Comparison of ENCODE assay signal across 9 mouse cellular contexts in the genomic region with DNA sequence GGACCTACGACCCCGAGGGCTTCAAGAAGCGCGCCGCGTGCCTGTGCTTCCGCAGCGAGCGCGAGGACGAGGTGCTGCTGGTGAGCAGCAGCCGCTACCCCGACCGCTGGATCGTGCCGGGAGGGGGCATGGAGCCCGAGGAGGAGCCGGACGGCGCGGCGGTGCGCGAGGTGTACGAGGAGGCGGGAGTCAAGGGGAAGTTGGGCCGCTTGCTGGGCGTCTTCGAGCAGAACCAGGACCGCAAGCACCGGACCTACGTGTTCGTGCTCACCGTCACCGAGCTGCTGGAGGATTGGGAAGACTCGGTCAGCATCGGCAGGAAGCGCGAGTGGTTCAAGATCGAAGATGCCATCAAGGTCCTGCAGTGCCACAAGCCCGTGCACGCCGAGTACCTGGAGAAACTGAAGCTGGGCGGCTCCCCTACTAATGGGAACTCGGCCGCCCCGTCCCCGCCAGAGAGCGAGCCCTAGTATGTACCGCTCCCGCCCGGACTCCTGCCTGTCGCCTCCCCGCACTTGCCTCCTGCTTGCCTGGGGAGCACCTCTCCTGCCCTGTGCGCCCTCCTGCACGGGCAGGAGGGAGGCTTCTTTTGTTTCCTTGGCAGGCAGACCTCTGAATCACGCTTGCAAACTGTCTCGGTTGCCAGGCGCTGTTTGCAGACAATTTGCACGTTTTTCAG. TPM values are rescaled to one million over a fixed set of nuclear protein-coding genes. Genes with fewer than 3 reads are reported as not detected.
DNase-seq lines count a peak whose midpoint lies in the region; ATAC-seq and TF ChIP-seq lines count a peak whose summit lies in the region.
"Not testable (repeated sequence)": the region's sequence is repeated elsewhere in the genome, so short reads cannot be mapped to it uniquely, and the experiment has no call there.
"Had no signal": no experiment of that assay in that cellular context is flagged by ENCODE, and none has a peak within 500 bp of the region (broad histone marks: within the 10 kb centered on the region; RNA-seq: fewer than 3 reads in every experiment).

No protein-coding gene starts in this region.

- H3K4me2 ChIP-seq in forebrain, embryonic 12.5 days, result peak overlapping the region; percentile 51
- H3K4me2 ChIP-seq in heart, embryonic 15.5 days, result peak overlapping the region; percentile 54
- H3K4me2 ChIP-seq in intestine, postnatal 0 days (replicated peaks; ENCODE audit: low read depth), result peak overlapping the region; percentile 47
- peak overlapping the region; percentile 30; the same call in 1 of the 2 replicates for H3K4me2 ChIP-seq in limb, embryonic 11.5 days (ENCODE audit: low read depth, severe bottlenecking)
- peak overlapping the region; percentile 49 for H3K4me2 ChIP-seq in midbrain, embryonic 12.5 days (replicated peaks)

- under 1% methylated on average over 15 of the region's 60 CpGs for WGBS in forebrain, embryonic 12.5 days
- 11% methylated on average over 11 of the region's 60 CpGs for WGBS in heart, embryonic 15.5 days
- 17% methylated on average over 5 of the region's 60 CpGs for WGBS in intestine, postnatal 0 days
- WGBS in limb, embryonic 11.5 days, result 17% methylated on average over 7 of the region's 60 CpGs
- 21% methylated on average over 5 of the region's 60 CpGs for WGBS in midbrain, embryonic 12.5 days

- H3K36me3 ChIP-seq in forebrain, embryonic 12.5 days (replicated peaks); heart, embryonic 15.5 days; intestine, postnatal 0 days (ENCODE audit: control insufficient read depth, insufficient read depth); limb, embryonic 11.5 days (ENCODE audit: control insufficient read depth, insufficient read depth, low read length); midbrain, embryonic 12.5 days: not testable (repeated sequence)

- peak; percentile 8 for DNase-seq in ZHBTc4 (ENCODE audit: low read depth, low spot score)
- DNase-seq in cerebellum, adult 9-11 months, result peak; percentile 23
- DNase-seq in limb, embryonic 11.5 days (ENCODE audit: low spot score), result not testable (repeated sequence)
- peak; percentile 5 for DNase-seq in right cerebral cortex, postnatal 25 days

- H3K27ac ChIP-seq in forebrain, embryonic 12.5 days, result peak overlapping the region; percentile 76; the same call in 1 of the 2 replicates
- not testable (repeated sequence) for H3K27ac ChIP-seq in heart, embryonic 15.5 days; intestine, postnatal 0 days (ENCODE audit: low read depth, low read length); limb, embryonic 11.5 days (replicated peaks; ENCODE audit: low read depth, low read length)
- peak overlapping the region; percentile 56; the same call in 1 of the 2 replicates for H3K27ac ChIP-seq in midbrain, embryonic 12.5 days (replicated peaks)

- H3K4me1 ChIP-seq in forebrain, embryonic 12.5 days; heart, embryonic 15.5 days (replicated peaks); intestine, postnatal 0 days (replicated peaks; ENCODE audit: control insufficient read depth, insufficient read depth, low read length); limb, embryonic 11.5 days (ENCODE audit: control insufficient read depth, insufficient read depth, low read length); midbrain, embryonic 12.5 days: not testable (repeated sequence)

- not testable (repeated sequence) for TF ChIP-seq CTCF in intestine, postnatal 0 days (IDR thresholded peaks at IDR 0.05; ENCODE audit: low read depth)

- H3K4me3 ChIP-seq in forebrain, embryonic 12.5 days (replicated peaks), result peak overlapping the region; percentile 38
- H3K4me3 ChIP-seq in heart, embryonic 15.5 days, result peak overlapping the region; percentile 39
- not testable (repeated sequence) for H3K4me3 ChIP-seq in intestine, postnatal 0 days (ENCODE audit: low read depth, low read length)
- peak overlapping the region; percentile 23 for H3K4me3 ChIP-seq in limb, embryonic 11.5 days (ENCODE audit: low read depth, low read length)
- H3K4me3 ChIP-seq in midbrain, embryonic 12.5 days, result peak overlapping the region; percentile 42

- H3K9me3 ChIP-seq in forebrain, embryonic 12.5 days; heart, embryonic 15.5 days (replicated peaks); intestine, postnatal 0 days (ENCODE audit: control insufficient read depth); limb, embryonic 11.5 days (ENCODE audit: control insufficient read depth, low read length); midbrain, embryonic 12.5 days: not testable (repeated sequence)

- peak; percentile 70 for ATAC-seq in forebrain, embryonic 12.5 days (ENCODE audit: low FRiP score)
- ATAC-seq in heart, embryonic 15.5 days (replicated peaks; ENCODE audit: insufficient number of reproducible peaks, insufficient read depth, low FRiP score, low read depth), result peak; percentile 41
- ATAC-seq in intestine, postnatal 0 days, result peak; percentile 43
- peak; percentile 82 for ATAC-seq in limb, embryonic 11.5 days (ENCODE audit: insufficient number of reproducible peaks, low FRiP score, low TSS enrichment, low read depth)
- peak; percentile 61 for ATAC-seq in midbrain, embryonic 12.5 days (ENCODE audit: low FRiP score, low read depth)

- not testable (repeated sequence) for H3K27me3 ChIP-seq in forebrain, embryonic 12.5 days; heart, embryonic 15.5 days; intestine, postnatal 0 days (replicated peaks; ENCODE audit: control insufficient read depth, insufficient read depth, low read length); limb, embryonic 11.5 days (ENCODE audit: control insufficient read depth, insufficient read depth, low read length); midbrain, embryonic 12.5 days

- not testable (repeated sequence) for H3K9ac ChIP-seq in forebrain, embryonic 12.5 days; heart, embryonic 15.5 days; intestine, postnatal 0 days (ENCODE audit: low read depth, low read length); limb, embryonic 11.5 days (ENCODE audit: low read length); midbrain, embryonic 12.5 days (replicated peaks)

RNA-seq across cellular contexts. Expression of a gene that starts 0.8 kb away (rescaled TPM):
- polyA plus RNA-seq in forebrain, embryonic 12.5 days (2016; fragmentation: Nextera tagmentation; extraction: Ambion mirVana), result 12.7 and 12.9 TPM in 2 replicates
- 2.7 and 2.9 TPM in 2 replicates for polyA plus RNA-seq in heart, embryonic 15.5 days (2015; fragmentation: Nextera tagmentation; extraction: Ambion mirVana)
- 0.88 and 1.2 TPM in 2 replicates for polyA plus RNA-seq in intestine, postnatal 0 days (2015; fragmentation: Nextera tagmentation; extraction: Ambion mirVana)
- polyA plus RNA-seq in limb, embryonic 11.5 days (2014; fragmentation: Nextera tagmentation; extraction: Ambion mirVana), result 9.0 and 9.1 TPM in 2 replicates
- polyA plus RNA-seq in midbrain, embryonic 12.5 days (2016; fragmentation: Nextera tagmentation; extraction: Ambion mirVana), result 11.7 and 14.3 TPM in 2 replicates

RNA-seq across cellular contexts. Expression of a gene that starts 35.1 kb away (rescaled TPM):
- polyA plus RNA-seq in forebrain, embryonic 12.5 days (2016; fragmentation: Nextera tagmentation; extraction: Ambion mirVana), result not detected in 2 replicates
- polyA plus RNA-seq in heart, embryonic 15.5 days (2015; fragmentation: Nextera tagmentation; extraction: Ambion mirVana), result not detected in 2 replicates
- polyA plus RNA-seq in intestine, postnatal 0 days (2015; fragmentation: Nextera tagmentation; extraction: Ambion mirVana), result not detected in 2 replicates
- polyA plus RNA-seq in limb, embryonic 11.5 days (2014; fragmentation: Nextera tagmentation; extraction: Ambion mirVana), result 0.09 TPM in 1 of 2 replicates, not detected in the other
- not detected in 2 replicates for polyA plus RNA-seq in midbrain, embryonic 12.5 days (2016; fragmentation: Nextera tagmentation; extraction: Ambion mirVana)
- polyA plus RNA-seq: liver, postnatal 0 days had no signal
